ENCODE assay signal across 17 mouse cellular contexts in genomic region chr12:32163706-32164105, GRCm38 (mm10). TPM values are rescaled to one million over a fixed set of nuclear protein-coding genes. Genes with fewer than 3 reads are reported as not detected.
A peak's percentile ranks its signal among the peaks of the same experiment; 100 is the strongest.
DNase-seq lines count a peak whose midpoint lies in the region; ATAC-seq and TF ChIP-seq lines count a peak whose summit lies in the region.
"Had no signal": no experiment of that assay in that cellular context is flagged by ENCODE, and none has a peak within 500 bp of the region (broad histone marks: within the 10 kb centered on the region; RNA-seq: fewer than 3 reads in every experiment).

No protein-coding gene starts in this region.

- TF ChIP-seq CTCF in lung, adult 2 months (IDR thresholded peaks at IDR 0.05; ENCODE audit: insufficient read depth, low read length): no peak

- TF ChIP-seq POLR2A in lung, adult 2 months (IDR thresholded peaks at IDR 0.05; ENCODE audit: borderline replicate concordance, extremely low read depth, low read depth, low read length): no peak

- peak; percentile 29 for DNase-seq in lung, postnatal 36 days
- DNase-seq in lung, adult 2 months: no peak
- DNase-seq in adipocyte (ENCODE audit: low spot score): no peak
- no peak for DNase-seq in thymus, postnatal 0 days (ENCODE audit: low spot score)
- DNase-seq in gastrocnemius, postnatal 4 days (ENCODE audit: low spot score in 2 of 2): no peak
- DNase-seq: adrenal gland, postnatal 36 days; cerebellum, adult 18-20 months; cerebellum, postnatal 25 days; kidney, adult 18-20 months; kidney, postnatal 14 days; lung, embryonic 14.5 days had no signal

- 51% methylated on average over 2 of the region's 2 CpGs for WGBS in lung, adult 2 months

- no peaks in the 10 kb centered on the region for H3K4me1 ChIP-seq in lung, adult 2 months (ENCODE audit: control insufficient read depth, insufficient read depth, low read length)
- H3K4me1 ChIP-seq: heart, embryonic 15.5 days had no signal

- peak; percentile 97 for ATAC-seq in granulocyte monocyte progenitor cell, adult 5-6 weeks (replicated peaks; ENCODE audit: poor library complexity, severe bottlenecking)
- ATAC-seq in monocyte, adult 5-6 weeks (replicated peaks; ENCODE audit: insufficient number of reproducible peaks, low FRiP score, low TSS enrichment, poor library complexity, severe bottlenecking): peak; percentile 92

- H3K4me3 ChIP-seq in lung, adult 2 months (replicated peaks; ENCODE audit: extremely low read depth, low read depth, low read length): no peak overlapping the region
- H3K4me3 ChIP-seq: heart, embryonic 15.5 days; limb, embryonic 10.5 days; midbrain, embryonic 10.5 days; neural tube, embryonic 12.5 days had no signal

RNA-seq across cellular contexts. Expression of gene Pik3cg, which starts 44.8 kb away (rescaled TPM):
- 3.2 and 4.9 TPM in 2 replicates for polyA plus RNA-seq in lung, adult 2 months (2012; rRNA removed)
- 75.7 and 77.4 TPM in 2 replicates for total RNA-seq in granulocyte monocyte progenitor cell, adult 5-6 weeks (2014; fragmentation: Nextera tagmentation)
- total RNA-seq in granulocyte monocyte progenitor cell, adult 5-6 weeks (2017): 43.9 and 49.9 TPM in 2 replicates
- total RNA-seq in monocyte, adult 5-6 weeks (2017): 43.6 to 67.8 TPM (median 52.4 TPM) in 3 replicates
- 24.4 and 25.3 TPM in 2 replicates for polyA plus RNA-seq in thymus, postnatal 0 days (2015; fragmentation: Nextera tagmentation; extraction: Ambion mirVana)
- 1 to 10 TPM; 4.5 to 4.9 TPM for total RNA-seq in gastrocnemius, postnatal 4 days (2021)
